Mouse (Mus musculus): ENCODE data around the gene Rpl18a. TPM values are rescaled to one million over a fixed set of nuclear protein-coding genes. Genes with fewer than 3 reads are reported as not detected.

Rpl18a gene
- polyA plus RNA-seq, 1 experiment: 3,092 TPM

GRCm38 (mm10) chr8:70865350-70866000 is 31.7 kb downstream of the Rpl18a start:
- DNase-seq (ENCODE audit: low read depth): peak; percentile 100
- TF ChIP-seq POLR2A (IDR thresholded peaks at IDR 0.05; ENCODE audit: borderline replicate concordance, extremely low read depth, insufficient read depth, insufficient read length, poor library complexity, severe bottlenecking) (peak; percentile 64; the same call in 1 of the 2 replicates), CTCF (IDR thresholded peaks at IDR 0.05; ENCODE audit: borderline replicate concordance, extremely low read depth, insufficient read depth, insufficient read length) (no peak)

DNA sequence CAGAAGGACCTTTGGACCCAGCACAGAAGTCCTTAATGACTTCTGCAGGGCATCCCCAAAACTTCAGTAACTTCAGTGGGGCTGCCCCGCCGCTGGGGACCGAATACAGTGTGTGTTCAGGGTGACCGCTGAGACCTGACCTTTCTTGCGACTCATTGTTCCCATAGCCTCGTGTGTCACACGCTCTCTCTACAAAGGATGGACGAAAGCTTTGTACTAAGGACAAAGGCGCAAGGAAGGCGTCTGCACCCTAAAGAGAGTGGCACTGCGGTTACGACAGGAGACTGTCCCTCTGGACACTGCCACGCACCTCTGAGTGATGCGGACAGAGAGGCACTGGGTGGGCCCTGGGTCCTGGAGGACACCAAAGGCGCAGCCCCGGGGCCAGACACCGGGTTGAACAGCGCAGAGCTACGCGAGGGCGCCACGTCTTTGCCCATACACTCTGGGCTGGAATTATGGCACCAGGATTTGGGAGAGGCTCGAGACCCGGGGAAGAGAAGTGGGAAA is 32.4 kb downstream of the Rpl18a start:
- TF ChIP-seq POLR2A (IDR thresholded peaks at IDR 0.05; ENCODE audit: borderline replicate concordance, extremely low read depth, insufficient read depth, insufficient read length, poor library complexity, severe bottlenecking) (0 out of 2 replicates have a peak, but pooled peaks have one; percentile 4), CTCF (IDR thresholded peaks at IDR 0.05; ENCODE audit: borderline replicate concordance, extremely low read depth, insufficient read depth, insufficient read length) (no peak)
- DNase-seq (ENCODE audit: low read depth): peak; percentile 65

- peak; percentile 82 for DNase-seq (ENCODE audit: low read depth)
- TF ChIP-seq CTCF (IDR thresholded peaks at IDR 0.05; ENCODE audit: borderline replicate concordance, extremely low read depth, insufficient read depth, insufficient read length): no peak
- TF ChIP-seq POLR2A (IDR thresholded peaks at IDR 0.05; ENCODE audit: borderline replicate concordance, extremely low read depth, insufficient read depth, insufficient read length, poor library complexity, severe bottlenecking): peak; percentile 25; the same call in 1 of the 2 replicates
These were observed 33.1 kb downstream of the Rpl18a start for GRCm38 (mm10) chr8:70863956-70864711.

DNA sequence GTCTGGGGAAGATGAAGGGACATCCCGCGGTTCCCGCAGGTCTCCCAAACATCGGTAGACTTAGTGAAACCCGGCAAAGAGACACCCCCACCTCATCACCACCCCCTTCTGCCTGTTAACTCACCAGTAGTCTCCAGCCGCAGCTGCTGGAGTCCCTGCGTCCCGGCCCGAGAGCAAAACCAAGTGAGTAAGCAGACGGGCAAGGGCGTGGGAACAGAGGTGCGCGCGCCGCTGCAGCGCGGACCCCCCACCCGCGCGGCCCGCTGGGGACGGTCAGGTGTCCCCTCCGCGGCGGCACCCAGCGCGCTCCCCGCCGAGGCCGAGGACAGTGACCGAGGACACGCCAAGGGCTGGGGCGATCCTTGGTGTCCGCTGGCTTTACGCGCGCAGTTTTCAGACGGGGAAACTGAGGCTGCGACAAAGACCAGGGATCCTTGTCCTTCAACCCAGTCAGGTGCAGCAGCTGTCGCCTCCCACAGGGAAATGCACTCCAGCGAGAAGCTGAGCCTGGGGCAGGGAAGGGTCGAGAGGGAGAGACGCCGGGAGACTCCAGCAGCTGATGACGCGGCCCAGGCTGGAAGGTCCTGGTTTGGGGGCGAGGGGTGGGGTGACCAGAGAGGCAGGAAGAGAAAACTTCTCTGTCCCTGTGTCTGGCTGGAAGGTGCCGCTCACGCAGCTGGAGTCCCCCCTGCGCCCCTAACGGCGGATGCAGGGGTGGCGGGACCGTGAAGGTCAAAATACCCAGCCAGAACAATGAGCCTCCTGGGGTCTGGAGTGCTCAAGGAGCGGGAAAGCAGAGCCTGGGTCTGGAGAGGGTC is 34.2 kb downstream of the Rpl18a start, which contains the start of gene Kcnn1:
TSS of gene Kcnn1 (minus strand) at position 435 of the 818 bp plus-strand sequence.
- TF ChIP-seq POLR2A (IDR thresholded peaks at IDR 0.05; ENCODE audit: borderline replicate concordance, extremely low read depth, insufficient read depth, insufficient read length, poor library complexity, severe bottlenecking) (no peak), CTCF (IDR thresholded peaks at IDR 0.05; ENCODE audit: borderline replicate concordance, extremely low read depth, insufficient read depth, insufficient read length) (peak; percentile 48; the same call in 1 of the 2 replicates)
- DNase-seq (ENCODE audit: low read depth): peak; percentile 55

DNA sequence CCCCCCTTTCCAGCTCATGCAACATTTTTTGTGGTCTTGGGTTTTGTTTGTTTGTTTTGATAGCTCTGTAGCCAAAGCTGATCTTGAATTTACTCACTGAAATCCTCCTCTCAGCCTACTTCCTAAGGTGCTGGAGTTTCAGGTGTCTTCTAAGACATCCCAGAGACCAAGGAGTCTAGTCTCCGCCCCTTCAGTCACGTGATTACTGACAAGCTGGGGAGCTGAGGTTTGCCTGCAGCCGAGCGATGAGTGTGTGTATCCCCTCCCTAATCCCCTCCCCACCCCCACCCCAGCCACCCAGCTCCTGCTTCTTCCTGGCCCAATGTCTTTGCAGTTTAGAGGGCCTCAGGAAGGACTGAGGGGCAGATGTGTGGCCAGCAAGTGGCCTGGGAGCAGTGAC is 39.7 kb downstream of the Rpl18a start:
- no peak for TF ChIP-seq POLR2A (IDR thresholded peaks at IDR 0.05; ENCODE audit: borderline replicate concordance, extremely low read depth, insufficient read depth, insufficient read length, poor library complexity, severe bottlenecking)
- no peak for TF ChIP-seq CTCF (IDR thresholded peaks at IDR 0.05; ENCODE audit: borderline replicate concordance, extremely low read depth, insufficient read depth, insufficient read length)
- peak; percentile 62 for DNase-seq (ENCODE audit: low read depth)

DNA sequence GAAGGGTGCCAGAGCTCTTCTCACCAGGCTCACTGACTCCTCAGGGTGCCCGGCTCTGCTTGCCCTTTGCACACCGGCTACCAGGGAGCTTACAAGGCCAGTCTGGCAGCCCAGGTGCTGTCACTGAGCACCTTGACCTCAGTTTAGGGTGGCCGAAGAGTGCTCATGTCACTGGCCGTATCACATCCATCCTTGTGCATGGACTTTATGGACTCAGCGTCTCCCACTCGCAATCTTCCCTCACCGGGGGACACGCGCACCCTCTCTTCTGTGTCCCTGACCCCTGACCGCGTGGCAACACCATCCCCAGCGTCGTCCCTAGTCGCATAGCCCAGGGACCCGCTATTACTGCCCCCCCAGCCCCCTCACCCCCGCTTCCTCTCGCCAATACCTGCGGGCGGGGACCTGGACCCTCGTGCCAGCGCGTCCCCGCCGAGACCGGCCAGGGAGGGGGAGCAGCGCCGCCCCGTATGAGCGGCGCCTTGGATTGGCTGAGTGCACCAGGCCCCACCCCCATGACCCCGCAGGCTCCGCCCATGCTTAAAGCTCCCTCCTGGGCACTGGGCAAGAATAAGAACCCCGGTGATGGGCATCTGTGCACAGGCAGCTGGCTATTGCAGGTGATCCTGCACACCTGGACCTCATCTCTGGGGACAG is 40.5 kb downstream of the Rpl18a start:
- TF ChIP-seq CTCF (IDR thresholded peaks at IDR 0.05; ENCODE audit: borderline replicate concordance, extremely low read depth, insufficient read depth, insufficient read length): no peak
- no peak for TF ChIP-seq POLR2A (IDR thresholded peaks at IDR 0.05; ENCODE audit: borderline replicate concordance, extremely low read depth, insufficient read depth, insufficient read length, poor library complexity, severe bottlenecking)
- peak; percentile 78 for DNase-seq (ENCODE audit: low read depth)

GRCm38 (mm10) chr8:70856028-70856427 is 41.2 kb downstream of the Rpl18a start:
- TF ChIP-seq CTCF (IDR thresholded peaks at IDR 0.05; ENCODE audit: borderline replicate concordance, extremely low read depth, insufficient read depth, insufficient read length) (no peak), POLR2A (IDR thresholded peaks at IDR 0.05; ENCODE audit: borderline replicate concordance, extremely low read depth, insufficient read depth, insufficient read length, poor library complexity, severe bottlenecking) (no peak)

DNA sequence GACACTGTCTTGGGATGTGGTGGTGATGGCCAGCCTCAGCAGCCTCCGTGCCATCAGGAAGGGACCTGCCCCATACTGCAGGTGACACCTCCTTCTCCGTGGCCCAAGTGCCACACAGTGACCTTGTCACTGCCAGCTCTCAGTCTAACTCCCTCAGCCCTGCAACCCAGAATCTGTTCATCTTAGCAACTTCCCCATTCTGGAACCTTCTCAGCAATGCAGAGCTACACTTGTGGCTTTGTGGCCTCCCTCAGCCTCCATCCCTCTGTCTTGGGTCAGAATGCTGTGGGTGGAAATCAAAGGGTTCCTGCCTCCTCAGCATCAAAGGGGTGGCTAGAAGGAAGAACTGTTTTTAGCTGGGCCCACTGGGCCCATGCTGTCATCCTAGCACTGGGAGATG is 43.3 kb downstream of the Rpl18a start:
- DNase-seq (ENCODE audit: low read depth): no peak
- TF ChIP-seq POLR2A (IDR thresholded peaks at IDR 0.05; ENCODE audit: borderline replicate concordance, extremely low read depth, insufficient read depth, insufficient read length, poor library complexity, severe bottlenecking) (no peak), CTCF (IDR thresholded peaks at IDR 0.05; ENCODE audit: borderline replicate concordance, extremely low read depth, insufficient read depth, insufficient read length) (no peak)

More at GRCm38 (mm10) chr8:70856028-70856427, 41.2 kb downstream of the Rpl18a start:
- DNase-seq (ENCODE audit: low read depth): no peak

DNA sequence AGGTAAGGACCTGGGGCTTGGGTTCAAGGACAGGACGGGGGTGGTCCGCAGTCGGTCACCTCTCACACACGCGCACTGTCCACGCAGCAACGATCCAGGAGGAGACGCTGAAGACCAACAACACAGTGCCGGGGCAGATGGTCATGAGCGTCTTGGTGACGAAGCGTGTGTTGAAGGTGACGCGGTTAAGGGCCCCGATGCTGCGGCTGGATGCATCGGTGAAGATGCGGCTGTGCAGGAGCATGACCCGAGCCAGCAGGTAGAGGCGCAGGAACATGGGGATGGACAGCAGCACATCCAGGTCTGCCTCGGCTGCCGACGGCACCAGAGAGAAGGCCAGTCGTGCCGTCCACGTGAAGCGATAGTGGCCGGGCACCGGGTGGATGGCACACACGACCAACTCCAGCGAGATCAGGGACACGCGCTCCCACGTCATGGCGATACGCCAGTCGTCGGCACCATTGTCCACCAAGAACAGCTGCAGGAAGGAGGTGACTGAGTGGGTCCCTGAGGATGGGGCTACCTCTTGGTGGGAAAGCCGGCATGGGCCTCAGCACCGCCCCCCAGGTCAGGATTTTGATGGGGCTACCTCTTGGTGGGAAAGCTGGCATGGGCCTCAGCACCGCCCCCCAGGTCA is 44.5 kb downstream of the Rpl18a start:
- TF ChIP-seq CTCF (IDR thresholded peaks at IDR 0.05; ENCODE audit: borderline replicate concordance, extremely low read depth, insufficient read depth, insufficient read length): no peak
- TF ChIP-seq POLR2A (IDR thresholded peaks at IDR 0.05; ENCODE audit: borderline replicate concordance, extremely low read depth, insufficient read depth, insufficient read length, poor library complexity, severe bottlenecking): no peak
- DNase-seq (ENCODE audit: low read depth): no peak

DNA sequence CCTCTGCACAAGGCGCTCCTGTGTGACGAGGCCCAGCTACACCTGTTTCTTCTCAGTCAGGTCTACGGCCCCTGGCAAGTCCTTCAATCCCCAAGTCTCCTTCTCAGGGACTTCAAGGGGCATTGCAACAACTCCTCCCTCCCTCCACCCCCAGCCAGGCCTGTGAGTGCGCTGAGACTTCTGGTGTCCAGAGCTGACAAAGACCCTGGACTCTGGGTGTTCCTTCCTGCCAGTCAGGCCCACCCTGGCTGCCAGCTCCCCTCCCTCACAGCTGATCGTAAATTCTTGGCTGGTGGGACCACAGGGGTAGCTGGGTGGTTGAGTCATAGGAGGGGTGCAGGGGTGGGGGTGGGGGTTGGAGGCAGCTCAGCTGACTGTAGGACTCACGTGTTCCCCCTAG is 45.4 kb downstream of the Rpl18a start:
- DNase-seq (ENCODE audit: low read depth): no peak
- TF ChIP-seq CTCF (IDR thresholded peaks at IDR 0.05; ENCODE audit: borderline replicate concordance, extremely low read depth, insufficient read depth, insufficient read length) (no peak), POLR2A (IDR thresholded peaks at IDR 0.05; ENCODE audit: borderline replicate concordance, extremely low read depth, insufficient read depth, insufficient read length, poor library complexity, severe bottlenecking) (no peak)
